Comparison of ENCODE assay signal across 15 mouse cellular contexts in genomic region chr16:87670821-87671165, GRCm38 (mm10). TPM values are rescaled to one million over a fixed set of nuclear protein-coding genes. Genes with fewer than 3 reads are reported as not detected.
DNase-seq lines count a peak whose midpoint lies in the region; ATAC-seq and TF ChIP-seq lines count a peak whose summit lies in the region.
"Had no signal": no experiment of that assay in that cellular context is flagged by ENCODE, and none has a peak within 500 bp of the region (broad histone marks: within the 10 kb centered on the region; RNA-seq: fewer than 3 reads in every experiment).

No protein-coding gene starts in this region.

- no peak overlapping the region for H3K4me2 ChIP-seq in heart, postnatal 0 days (ENCODE audit: low read depth, low read length)
- no peak overlapping the region for H3K4me2 ChIP-seq in heart, embryonic 12.5 days
- H3K4me2 ChIP-seq in liver, embryonic 11.5 days = no peak overlapping the region
- H3K4me2 ChIP-seq in hindbrain, postnatal 0 days (ENCODE audit: low read depth, low read length) = no peak overlapping the region
- H3K4me2 ChIP-seq: embryonic facial prominence, embryonic 12.5 days; heart, embryonic 13.5 days; limb, embryonic 15.5 days; lung, embryonic 15.5 days had no signal

- peak overlapping the region; percentile 57; the same call in 1 of the 2 replicates for H3K27ac ChIP-seq in heart, postnatal 0 days (ENCODE audit: low read depth)
- H3K27ac ChIP-seq in heart, embryonic 12.5 days (ENCODE audit: poor library complexity, severe bottlenecking) = no peak overlapping the region
- H3K27ac ChIP-seq in liver, adult 2 months (replicated peaks; ENCODE audit: insufficient read depth, low read depth, low read length) = no peak overlapping the region
- no peak overlapping the region for H3K27ac ChIP-seq in liver, embryonic 11.5 days (ENCODE audit: low read depth, low read length)
- H3K27ac ChIP-seq in hindbrain, postnatal 0 days = no peak overlapping the region
- H3K27ac ChIP-seq: embryonic facial prominence, embryonic 12.5 days; heart, embryonic 13.5 days; limb, embryonic 15.5 days; lung, embryonic 15.5 days had no signal

- no peaks in the 10 kb centered on the region for H3K79me2 ChIP-seq in liver, adult 2 months (ENCODE audit: control insufficient read depth, insufficient read depth, low read length)

- no peak for TF ChIP-seq CTCF in heart, postnatal 0 days (IDR thresholded peaks at IDR 0.05; ENCODE audit: low read depth)
- TF ChIP-seq CTCF in liver, adult 2 months (IDR thresholded peaks at IDR 0.05; ENCODE audit: low read depth, low read length) = no peak
- TF ChIP-seq CTCF in hindbrain, postnatal 0 days (IDR thresholded peaks at IDR 0.05; ENCODE audit: low read depth) = no peak

- TF ChIP-seq POLR2A in liver, adult 2 months (IDR thresholded peaks at IDR 0.05; ENCODE audit: extremely low read depth, insufficient read depth, low read length) = no peak

- 72% methylated on average over 9 of the region's 9 CpGs for WGBS in heart, postnatal 0 days
- whole genome bisulfite sequencing in heart, embryonic 12.5 days = 76% methylated on average over 9 of the region's 9 CpGs
- WGBS in liver, adult 2 months = 82% methylated on average over 9 of the region's 9 CpGs
- WGBS in liver, embryonic 11.5 days = 89% methylated on average over 9 of the region's 9 CpGs
- 66% methylated on average over 9 of the region's 9 CpGs for WGBS in hindbrain, postnatal 0 days

- no peak for DNase-seq in heart, postnatal 0 days (ENCODE audit: low spot score)
- DNase-seq in liver, adult 2 months (ENCODE audit: extremely low read depth, low read depth, low spot score) = peak; percentile 78
- no peak for DNase-seq in liver, embryonic 11.5 days (ENCODE audit: low spot score)
- peak; percentile 19 for DNase-seq in hindbrain, postnatal 0 days (ENCODE audit: low spot score)
- DNase-seq in splenic B cell, adult 2 months (ENCODE audit: low read depth, low spot score) = peak; percentile 18
- no peak for DNase-seq in T-cell, adult 2 months (ENCODE audit: low spot score)
- DNase-seq: cerebellum, adult 8-10 months; thymus, postnatal 36 days had no signal

- peaks cover 7% of the 10 kb centered on the region; the same call in 1 of the 2 replicates for H3K4me1 ChIP-seq in heart, postnatal 0 days (ENCODE audit: control insufficient read depth, insufficient read depth)
- H3K4me1 ChIP-seq in heart, embryonic 12.5 days (replicated peaks) = peaks cover 9% of the 10 kb centered on the region; the same call in 1 of the 2 replicates
- H3K4me1 ChIP-seq in liver, adult 2 months (ENCODE audit: control insufficient read depth, insufficient read depth, low read length) = no peaks in the 10 kb centered on the region; the same call in 1 of the 2 replicates
- H3K4me1 ChIP-seq in liver, embryonic 11.5 days (replicated peaks; ENCODE audit: control insufficient read depth, insufficient read depth, low read length) = no peaks in the 10 kb centered on the region
- no peaks in the 10 kb centered on the region for H3K4me1 ChIP-seq in hindbrain, postnatal 0 days (ENCODE audit: insufficient read depth, low read length)
- H3K4me1 ChIP-seq: embryonic facial prominence, embryonic 12.5 days; limb, embryonic 15.5 days; lung, embryonic 15.5 days had no signal

- 0 out of 2 replicates have a peak, but pooled peaks have one; percentile 33 for ATAC-seq in heart, postnatal 0 days (ENCODE audit: insufficient read depth, low read depth)
- ATAC-seq in heart, embryonic 12.5 days (ENCODE audit: insufficient number of reproducible peaks, low FRiP score) = no peak
- ATAC-seq in liver, embryonic 11.5 days (replicated peaks; ENCODE audit: low FRiP score) = no peak
- peak; percentile 77 for ATAC-seq in hindbrain, postnatal 0 days
- ATAC-seq: inflammation-experienced regulatory T-cells, adult 6 months had no signal

- TF ChIP-seq EP300 in heart, postnatal 0 days (IDR thresholded peaks at IDR 0.05; ENCODE audit: low read depth) = no peak

- no peaks in the 10 kb centered on the region for H3K27me3 ChIP-seq in heart, postnatal 0 days (ENCODE audit: control insufficient read depth, insufficient read depth, low read length)
- no peaks in the 10 kb centered on the region for H3K27me3 ChIP-seq in heart, embryonic 12.5 days (replicated peaks)
- H3K27me3 ChIP-seq in liver, adult 2 months (ENCODE audit: control insufficient read depth, insufficient read depth, low read length) = no peaks in the 10 kb centered on the region
- H3K27me3 ChIP-seq in liver, embryonic 11.5 days (replicated peaks; ENCODE audit: control insufficient read depth, insufficient read depth, low read length) = no peaks in the 10 kb centered on the region
- H3K27me3 ChIP-seq in hindbrain, postnatal 0 days (ENCODE audit: insufficient read depth, low read length) = no peaks in the 10 kb centered on the region
- no peaks in the 10 kb centered on the region for H3K27me3 ChIP-seq in splenic B cell, adult 2 months (ENCODE audit: control insufficient read depth, insufficient read depth, low read length, poor library complexity, severe bottlenecking)
- H3K27me3 ChIP-seq: embryonic facial prominence, embryonic 12.5 days; heart, embryonic 13.5 days; limb, embryonic 15.5 days; lung, embryonic 15.5 days; megakaryocyte, embryonic 14.5 days had no signal

- no peak overlapping the region for H3K4me3 ChIP-seq in heart, postnatal 0 days (ENCODE audit: low read depth, low read length)
- no peak overlapping the region for H3K4me3 ChIP-seq in heart, embryonic 12.5 days
- no peak overlapping the region for H3K4me3 ChIP-seq in liver, adult 2 months (ENCODE audit: insufficient read depth, low read depth, low read length)
- H3K4me3 ChIP-seq in liver, embryonic 11.5 days (ENCODE audit: low read depth, low read length) = no peak overlapping the region
- H3K4me3 ChIP-seq in hindbrain, postnatal 0 days (ENCODE audit: low read length) = no peak overlapping the region
- H3K4me3 ChIP-seq: embryonic facial prominence, embryonic 12.5 days; heart, embryonic 13.5 days; limb, embryonic 15.5 days; lung, embryonic 15.5 days; megakaryocyte, embryonic 14.5 days had no signal

- no peaks in the 10 kb centered on the region for H3K9me3 ChIP-seq in heart, postnatal 0 days (replicated peaks; ENCODE audit: control insufficient read depth, low read length)
- no peaks in the 10 kb centered on the region for H3K9me3 ChIP-seq in heart, embryonic 12.5 days (replicated peaks)
- H3K9me3 ChIP-seq in liver, embryonic 11.5 days (ENCODE audit: control insufficient read depth, low read length) = no peaks in the 10 kb centered on the region
- no peaks in the 10 kb centered on the region for H3K9me3 ChIP-seq in hindbrain, postnatal 0 days (ENCODE audit: low read length)
- H3K9me3 ChIP-seq: embryonic facial prominence, embryonic 12.5 days; heart, embryonic 13.5 days; limb, embryonic 15.5 days; lung, embryonic 15.5 days had no signal

- no peaks in the 10 kb centered on the region for H3K36me3 ChIP-seq in heart, postnatal 0 days (replicated peaks; ENCODE audit: control insufficient read depth, insufficient read depth, low read length)
- H3K36me3 ChIP-seq in heart, embryonic 12.5 days = no peaks in the 10 kb centered on the region
- H3K36me3 ChIP-seq in liver, adult 2 months (ENCODE audit: control insufficient read depth, insufficient read depth, low read length) = no peaks in the 10 kb centered on the region
- no peaks in the 10 kb centered on the region for H3K36me3 ChIP-seq in liver, embryonic 11.5 days (ENCODE audit: control insufficient read depth, insufficient read depth, low read length)
- no peaks in the 10 kb centered on the region for H3K36me3 ChIP-seq in hindbrain, postnatal 0 days (ENCODE audit: insufficient read depth, low read length)
- H3K36me3 ChIP-seq in splenic B cell, adult 2 months (ENCODE audit: control insufficient read depth, insufficient read depth, low read length, poor library complexity, severe bottlenecking) = no peaks in the 10 kb centered on the region
- H3K36me3 ChIP-seq: embryonic facial prominence, embryonic 12.5 days; heart, embryonic 13.5 days; limb, embryonic 15.5 days; lung, embryonic 15.5 days had no signal

- no peak overlapping the region for H3K9ac ChIP-seq in heart, postnatal 0 days (replicated peaks; ENCODE audit: low read depth, low read length)
- H3K9ac ChIP-seq in heart, embryonic 12.5 days = no peak overlapping the region
- H3K9ac ChIP-seq in liver, adult 2 months (ENCODE audit: low read depth, low read length) = no peak overlapping the region
- H3K9ac ChIP-seq in liver, embryonic 11.5 days (ENCODE audit: low read depth, low read length) = no peak overlapping the region
- H3K9ac ChIP-seq in hindbrain, postnatal 0 days (replicated peaks; ENCODE audit: low read length) = no peak overlapping the region
- H3K9ac ChIP-seq: embryonic facial prominence, embryonic 12.5 days; heart, embryonic 13.5 days; limb, embryonic 15.5 days; lung, embryonic 15.5 days had no signal

RNA-seq across cellular contexts. Expression of gene Bach1, which starts 28.0 kb away (rescaled TPM):
- total RNA-seq in heart, postnatal 0 days (2014; rRNA removed; ENCODE audit: low replicate concordance) = 19.2 and 27.0 TPM in 2 replicates
- polyA plus RNA-seq in heart, postnatal 0 days (2015; fragmentation: Nextera tagmentation; extraction: Ambion mirVana) = 5.1 and 5.4 TPM in 2 replicates
- polyA plus RNA-seq in heart, embryonic 12.5 days (2016; fragmentation: Nextera tagmentation; extraction: Ambion mirVana) = 9.6 and 11.6 TPM in 2 replicates
- total RNA-seq in liver, adult 2 months (2014; rRNA removed) = 28.9 and 34.8 TPM in 2 replicates
- polyA plus RNA-seq in liver, adult 2 months (2012; rRNA removed) = 6.3 and 8.2 TPM in 2 replicates
- polyA plus RNA-seq in liver, embryonic 11.5 days (2014; fragmentation: Nextera tagmentation; extraction: Ambion mirVana) = 10.6 and 11.1 TPM in 2 replicates
- 34.2 and 44.5 TPM in 2 replicates for total RNA-seq in hindbrain, postnatal 0 days (2014; rRNA removed)
- polyA plus RNA-seq in hindbrain, postnatal 0 days (2015; fragmentation: Nextera tagmentation; extraction: Ambion mirVana) = 12.3 and 13.1 TPM in 2 replicates

Comparison
In these comparisons a context has a peak if more than half of its experiments do, and no peak if none do; other contexts are left out.
1. ATAC-seq: peak in heart, postnatal 0 days (single experiment) and hindbrain, postnatal 0 days (single experiment); none in heart, embryonic 12.5 days (single experiment) and liver, embryonic 11.5 days (single experiment).
2. DNase-seq: peak in liver, adult 2 months (single experiment), hindbrain, postnatal 0 days (single experiment) and splenic B cell, adult 2 months (single experiment); none in heart, postnatal 0 days (single experiment), liver, embryonic 11.5 days (single experiment) and T-cell, adult 2 months (single experiment).